Mouse (Mus musculus): ENCODE data around the gene Clip4.

DNA sequence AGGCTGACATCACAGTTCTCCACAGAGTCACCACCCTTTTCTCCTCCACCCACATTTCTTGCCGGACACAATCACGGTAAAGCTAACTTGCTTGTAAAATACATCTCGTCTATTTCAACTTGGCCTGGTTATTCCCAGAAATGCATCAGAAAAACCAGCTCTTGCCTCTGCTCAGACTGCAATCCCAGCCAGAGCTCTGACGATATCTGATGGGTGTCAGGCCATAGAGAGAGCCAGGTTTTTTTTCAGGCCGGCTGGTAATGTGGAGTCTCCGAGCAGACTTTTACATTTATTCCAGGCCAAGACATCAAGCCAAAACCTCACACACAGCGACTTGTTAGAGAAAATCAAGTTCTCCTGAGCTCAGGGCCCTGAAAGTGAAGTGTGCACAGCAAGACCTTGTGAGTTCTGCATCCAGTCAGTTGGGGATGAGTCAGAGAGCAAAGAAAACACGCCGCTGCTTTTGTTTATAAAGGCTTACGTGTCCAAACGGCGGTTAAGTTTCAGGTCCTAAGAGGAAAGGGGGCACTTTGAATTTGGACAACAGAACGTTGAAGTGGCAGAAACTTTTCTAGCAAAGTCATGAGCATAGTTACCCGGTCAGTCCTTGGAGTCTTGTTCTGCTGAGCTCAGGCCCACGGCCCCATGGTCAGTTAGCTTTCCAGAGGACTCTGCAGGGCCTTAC lies 27.4 kb downstream of the Clip4 start:
- TF ChIP-seq CTCF (IDR thresholded peaks at IDR 0.05): no peak
- no peak for TF ChIP-seq POLR2A (IDR thresholded peaks at IDR 0.05; ENCODE audit: insufficient read depth, low read depth, low read length)
- TF ChIP-seq EP300 (IDR thresholded peaks at IDR 0.05; ENCODE audit: insufficient read depth, low read depth, low read length): no peak
